Mouse (Mus musculus) natural killer cell, adult 2 months (primary cell): ENCODE results near the gene Ak8.
A peak's percentile ranks its signal among the peaks of the same experiment; 100 is the strongest.

Source experiments
- DNase-seq, 2 experiments: peaks; one replicate each; pipeline ENCODE4 v3.0.0; 2022; ENCODE audit warnings: low spot score in 2 of 2

Gene Ak8

DNA sequence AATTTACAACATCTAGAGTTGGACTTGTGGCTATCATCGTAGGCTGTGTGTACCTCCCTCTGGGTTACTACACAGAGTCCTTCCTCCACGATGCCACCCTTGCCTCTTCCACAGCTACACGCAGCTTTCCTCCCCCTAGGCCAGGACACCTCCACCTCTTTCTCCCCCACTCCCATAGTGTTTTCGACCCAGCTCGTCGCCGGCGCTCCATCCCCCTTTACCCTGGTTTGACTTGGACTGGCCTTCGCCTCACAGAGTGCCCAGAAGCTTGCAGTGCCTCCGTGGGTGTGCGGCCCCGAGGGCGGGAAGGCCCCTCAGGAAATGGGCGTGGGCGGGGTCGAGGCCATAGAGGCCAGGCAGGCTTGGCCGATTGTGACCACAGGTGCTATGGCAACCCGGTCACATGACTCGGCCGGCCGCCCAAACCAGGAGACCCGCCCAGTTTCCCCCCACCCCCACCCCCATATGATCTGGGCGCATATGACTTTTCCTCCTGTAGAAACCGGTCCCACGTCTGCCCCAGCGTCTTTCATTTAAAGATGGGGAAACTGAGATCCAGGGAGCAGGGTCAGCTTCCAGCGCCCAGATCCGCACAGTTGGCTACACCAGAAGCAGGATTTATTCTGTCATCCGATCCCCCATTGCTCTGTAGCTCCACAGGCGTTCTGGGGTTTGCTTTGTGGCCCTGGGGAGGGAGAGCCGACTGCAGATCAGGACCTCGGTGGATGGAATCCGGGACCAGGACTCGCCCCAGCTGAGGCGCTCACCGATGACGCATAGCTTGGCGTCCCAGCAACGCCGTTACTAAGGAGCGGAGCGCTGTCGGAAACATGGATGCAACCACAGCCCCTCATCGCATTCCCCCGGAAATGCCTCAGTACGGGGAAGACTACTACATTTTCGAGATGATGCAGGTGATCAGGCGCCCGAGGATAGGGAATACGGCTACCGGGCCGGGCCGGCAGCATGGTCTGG is at the start of gene Ak8, which contains the start of gene Spaca9:
TSS of gene Ak8 (plus strand) at position 804 of the 975 bp plus-strand sequence.
TSS of gene Spaca9 (minus strand) at position 367 of the 975 bp plus-strand sequence.
- DNase-seq, result peak; percentile 76 to 84

DNA sequence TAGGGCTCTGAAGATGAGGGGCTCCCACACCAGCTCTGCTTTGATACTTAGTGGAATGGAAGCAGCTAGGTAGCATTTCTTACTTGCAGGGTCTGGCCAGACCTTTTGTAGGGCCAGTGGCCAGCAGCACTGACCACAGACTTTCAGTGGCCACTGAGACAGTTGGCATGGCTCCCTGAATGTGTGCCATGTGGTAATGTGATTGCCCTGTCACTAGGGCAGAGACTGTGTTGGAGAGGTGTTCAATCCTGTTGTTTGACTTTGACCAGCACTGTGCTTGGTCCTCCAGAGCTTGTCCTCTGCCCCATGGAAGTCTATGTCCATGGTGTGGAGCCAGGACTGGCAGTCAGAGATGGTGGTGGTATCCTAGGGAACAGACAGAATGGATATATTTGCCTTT is 49.4 kb upstream of the Ak8 start:
- DNase-seq, result no peak

DNA sequence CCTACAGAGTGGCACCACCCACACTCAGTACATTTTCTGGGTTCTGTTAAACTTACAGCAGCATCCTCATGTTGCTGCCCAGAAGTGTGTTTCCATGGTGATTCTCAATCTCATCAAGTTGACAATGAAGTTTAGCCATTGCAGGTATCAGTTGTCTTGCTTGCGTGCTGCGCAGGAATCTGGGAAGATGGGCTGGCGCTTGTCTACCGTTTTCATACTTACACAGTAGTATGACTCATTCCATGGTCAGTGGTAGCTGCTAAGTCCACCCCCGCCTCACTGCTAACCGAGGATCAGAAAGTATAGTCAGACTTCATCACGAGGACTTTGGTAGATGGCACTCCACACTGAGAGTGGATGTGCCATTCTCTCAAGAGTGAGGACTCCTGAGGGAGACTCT is 46.6 kb upstream of the Ak8 start:
- DNase-seq, result no peak

DNA sequence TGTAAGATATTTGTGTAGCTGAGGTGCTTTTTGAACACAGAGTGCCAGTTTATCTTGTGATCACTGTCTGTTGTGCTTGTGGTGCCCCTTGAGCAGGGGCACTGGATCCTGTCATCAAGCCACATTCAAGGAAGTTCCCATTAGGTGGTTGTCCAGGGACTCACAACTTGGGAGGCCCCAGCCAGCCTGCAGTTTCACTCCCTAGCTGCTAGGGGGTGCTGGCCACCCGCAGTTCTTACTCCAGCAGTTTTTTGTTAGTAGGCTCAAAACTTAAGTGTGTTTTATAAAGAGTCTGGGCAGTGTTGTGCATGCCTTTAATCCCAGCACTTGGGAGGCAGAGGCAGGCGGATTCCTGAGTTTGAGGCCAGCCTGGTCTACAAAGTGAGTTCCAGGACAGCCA is 45.7 kb upstream of the Ak8 start:
- peak in 1 of 2 experiments; percentile 30 for DNase-seq

DNA sequence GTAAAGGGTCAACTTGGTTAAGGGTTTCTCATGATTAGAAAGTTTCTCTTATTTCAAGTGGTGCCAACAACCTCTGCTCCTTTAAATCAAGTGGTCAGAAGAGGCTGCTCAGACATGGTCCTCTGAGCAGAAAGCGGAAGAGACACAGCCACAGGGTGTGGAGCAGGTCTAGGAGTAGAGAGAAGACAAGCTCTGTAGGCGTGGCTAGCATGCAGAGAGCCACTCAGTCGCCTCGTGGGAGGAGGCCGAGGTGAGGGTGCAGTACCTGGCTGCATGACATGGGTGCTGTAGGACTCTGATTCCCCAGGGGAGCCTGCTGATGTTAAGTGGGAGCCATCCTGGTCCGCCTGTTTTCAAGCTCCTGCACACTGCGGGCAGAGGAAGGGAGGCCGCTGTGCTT is 43.7 kb upstream of the Ak8 start:
- no peak for DNase-seq

DNA sequence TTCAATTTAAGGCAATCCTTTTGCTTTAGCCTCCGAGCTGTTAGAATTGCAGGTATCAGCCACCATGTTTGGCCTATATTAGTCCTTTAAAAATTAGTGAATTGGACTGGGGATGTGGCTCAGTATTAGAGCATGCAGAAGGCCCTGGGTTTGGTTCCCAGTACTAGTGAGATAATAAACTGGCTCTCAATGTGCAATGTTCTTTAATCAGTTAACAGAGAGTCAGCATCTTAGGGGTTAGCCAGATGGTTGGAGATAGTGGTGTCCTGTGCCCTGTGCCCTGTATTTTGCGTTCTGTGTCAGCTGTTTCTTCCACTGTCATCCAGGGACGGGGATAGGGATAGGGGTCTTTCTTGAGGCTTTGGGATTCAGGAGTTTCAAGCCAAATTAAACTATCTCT is 37.1 kb upstream of the Ak8 start:
- no peak for DNase-seq

DNA sequence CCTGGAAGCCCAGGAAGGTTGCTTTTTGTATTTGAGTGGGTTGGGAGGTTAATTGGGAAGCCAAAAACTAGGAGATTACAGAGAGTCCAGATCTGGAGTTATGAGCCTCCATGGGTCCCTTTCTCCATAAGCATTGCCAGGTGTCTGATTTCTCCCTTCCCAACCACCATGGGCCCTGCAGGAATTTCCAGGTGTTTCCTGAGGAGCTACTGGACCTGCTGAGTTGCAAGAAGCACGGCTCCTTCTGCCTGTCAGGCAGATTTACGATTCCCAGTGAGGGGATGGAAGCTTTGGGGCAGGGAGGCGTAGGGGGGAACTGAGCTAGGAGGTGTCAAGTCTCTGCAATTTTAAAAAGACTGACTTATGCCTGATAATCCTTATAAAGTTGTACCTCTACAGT is 34.1 kb upstream of the Ak8 start:
- no peak for DNase-seq

DNA sequence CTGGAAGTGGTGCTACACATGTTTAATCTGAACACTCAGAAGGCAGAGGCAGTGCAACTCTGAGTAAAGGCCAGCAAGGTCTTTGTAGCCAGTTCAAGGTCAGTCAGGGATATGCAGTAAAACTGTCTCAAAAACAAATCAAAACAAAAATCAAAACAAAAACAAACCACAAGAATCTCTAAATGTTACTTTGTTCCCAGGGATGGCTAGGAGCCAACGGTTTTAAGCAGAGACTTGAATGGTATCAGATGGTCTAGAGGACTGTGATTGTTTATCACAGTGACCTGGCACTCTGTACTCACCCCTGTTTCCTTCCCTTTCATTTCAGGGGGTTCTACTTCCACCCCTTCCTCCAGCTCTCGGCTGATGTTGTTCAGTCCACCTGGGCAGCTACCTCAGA is 28.5 kb upstream of the Ak8 start:
- DNase-seq, result no peak

DNA sequence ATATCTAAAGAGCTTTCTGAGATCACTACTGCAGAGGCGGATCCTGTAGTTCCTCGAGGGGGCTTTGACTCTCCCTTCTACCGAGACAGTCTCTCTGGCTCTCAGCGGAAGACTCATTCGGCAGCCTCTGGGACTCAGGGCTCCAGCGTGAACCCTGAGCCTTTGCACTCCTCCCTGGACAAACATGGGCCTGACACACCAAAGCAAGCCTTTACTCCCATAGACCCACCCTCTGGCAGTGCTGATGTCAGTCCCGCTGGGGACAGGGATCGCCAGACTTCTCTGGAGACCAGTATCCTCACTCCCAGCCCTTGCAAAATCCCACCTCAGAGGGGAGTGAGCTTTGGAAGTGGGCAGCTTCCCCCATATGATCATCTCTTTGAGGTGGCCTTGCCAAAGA is 24.0 kb upstream of the Ak8 start:
- DNase-seq, result no peak

DNA sequence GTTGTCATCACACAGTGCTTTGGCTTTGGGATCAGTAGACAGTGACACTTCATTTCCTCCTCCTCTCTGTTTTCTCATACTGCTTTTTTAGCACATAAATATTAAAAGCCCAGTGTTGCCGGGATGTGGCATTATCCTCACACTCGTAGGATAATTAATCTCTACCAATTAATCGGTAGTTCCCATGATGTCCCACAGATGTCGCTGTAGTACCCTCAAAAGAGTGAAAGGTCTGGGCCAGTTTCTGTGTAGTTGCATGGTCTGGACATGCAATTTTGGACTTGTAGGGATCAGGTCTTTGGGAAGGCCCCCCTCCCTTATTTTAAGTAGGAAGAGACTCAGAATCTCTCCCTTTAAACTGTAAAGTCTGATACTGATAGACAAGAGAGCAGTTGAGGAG is 19.3 kb upstream of the Ak8 start:
- peak; percentile 17 to 33 for DNase-seq

DNA sequence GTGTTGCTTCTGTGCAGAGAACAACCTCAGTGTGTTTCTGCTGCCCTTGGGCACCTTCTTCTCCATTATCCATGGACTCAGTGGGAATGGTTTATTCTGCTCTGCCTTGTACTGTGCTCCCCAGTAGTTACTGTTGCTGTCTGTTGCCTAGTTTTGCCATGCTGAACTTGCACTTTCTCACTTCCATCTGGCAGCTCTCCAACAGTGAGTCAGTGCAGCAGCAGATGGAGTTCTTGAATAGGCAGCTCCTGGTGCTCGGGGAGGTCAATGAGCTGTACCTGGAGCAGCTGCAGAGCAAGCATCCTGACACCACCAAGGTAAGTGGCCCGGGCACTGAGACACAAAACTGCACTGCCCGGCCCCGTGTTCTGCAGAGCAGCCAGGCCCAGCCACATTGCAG is 18.2 kb upstream of the Ak8 start:
- no peak for DNase-seq

DNA sequence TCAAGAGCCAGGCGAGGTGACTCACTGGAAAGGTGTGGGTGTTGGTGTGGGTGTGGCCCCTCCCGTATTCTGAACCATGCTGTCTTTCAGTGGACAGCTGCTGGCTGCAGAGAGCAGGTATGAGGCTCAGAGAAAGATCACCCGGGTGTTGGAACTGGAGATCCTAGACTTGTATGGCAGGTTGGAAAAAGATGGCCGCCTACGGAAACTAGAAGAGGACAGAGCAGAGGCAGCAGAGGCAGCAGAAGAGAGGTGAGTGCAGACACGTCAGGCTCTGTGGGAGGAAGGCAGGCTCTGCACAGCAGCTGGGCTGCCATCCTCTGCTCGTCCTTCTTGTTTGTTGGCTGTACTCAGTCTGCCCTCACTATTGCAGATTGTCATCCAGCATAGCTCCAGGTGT is 14.1 kb upstream of the Ak8 start:
- DNase-seq, result no peak

DNA sequence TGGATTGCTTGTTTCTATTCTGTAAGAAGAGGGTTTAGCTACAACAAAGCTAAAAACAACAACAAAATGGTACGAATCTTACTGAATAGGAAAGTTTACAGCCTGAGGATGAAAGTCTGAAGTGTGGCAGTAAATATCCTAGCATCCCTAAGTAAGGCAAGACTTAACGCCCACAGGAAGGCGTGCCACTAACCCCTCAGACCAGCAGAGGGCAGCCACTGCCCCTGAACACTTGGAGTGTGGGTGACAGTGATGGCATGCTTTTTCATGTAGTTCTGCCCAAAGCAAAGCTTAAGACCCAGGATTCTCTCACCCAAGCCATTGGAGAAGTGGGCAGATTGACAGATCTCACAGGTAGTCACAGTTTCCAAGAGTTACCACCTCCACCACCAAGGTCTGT is 11.5 kb upstream of the Ak8 start:
- DNase-seq, result peak; percentile 23 to 28

DNA sequence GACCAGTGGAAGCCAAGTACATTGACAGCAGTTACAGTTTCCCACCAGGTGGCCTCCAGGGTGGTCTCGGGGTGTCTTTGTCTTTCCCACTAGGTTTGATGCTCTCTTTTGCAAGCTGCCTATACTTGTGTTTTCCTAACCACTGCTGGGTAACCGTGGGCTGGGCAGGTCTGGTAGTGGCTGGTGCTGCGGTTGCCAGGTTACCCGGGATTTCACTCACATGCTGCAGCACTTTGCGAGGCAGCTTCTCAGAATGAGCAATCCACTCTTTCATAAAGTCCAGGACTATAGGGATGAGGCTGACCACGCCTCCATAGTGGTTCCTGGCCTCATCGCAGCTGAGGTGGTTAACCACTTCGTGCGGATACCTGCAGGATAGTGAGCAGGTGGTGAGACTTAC is 7.3 kb upstream of the Ak8 start:
- DNase-seq, result no peak

DNA sequence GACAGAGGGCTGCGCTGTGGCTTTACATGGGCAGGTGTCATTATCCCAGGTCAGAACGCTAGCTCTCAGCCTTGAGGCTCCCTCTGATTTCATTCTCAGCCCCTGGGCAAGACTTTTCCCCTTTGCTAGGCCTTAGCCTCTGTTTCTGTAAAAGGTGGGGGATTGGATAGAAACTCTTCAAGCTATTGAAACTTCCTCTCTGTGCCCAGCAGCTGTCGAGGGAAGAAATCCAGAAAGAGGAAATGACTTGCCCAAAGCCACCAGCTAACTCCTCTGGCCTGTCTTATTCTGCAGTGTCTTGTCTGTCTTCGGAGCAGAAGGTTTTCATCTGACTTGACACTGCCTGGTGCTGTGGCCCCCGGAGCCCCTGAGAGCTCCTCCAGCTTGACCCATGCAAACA is 1.4 kb upstream of the Ak8 start:
- DNase-seq, result peak; percentile 12 to 16

DNA sequence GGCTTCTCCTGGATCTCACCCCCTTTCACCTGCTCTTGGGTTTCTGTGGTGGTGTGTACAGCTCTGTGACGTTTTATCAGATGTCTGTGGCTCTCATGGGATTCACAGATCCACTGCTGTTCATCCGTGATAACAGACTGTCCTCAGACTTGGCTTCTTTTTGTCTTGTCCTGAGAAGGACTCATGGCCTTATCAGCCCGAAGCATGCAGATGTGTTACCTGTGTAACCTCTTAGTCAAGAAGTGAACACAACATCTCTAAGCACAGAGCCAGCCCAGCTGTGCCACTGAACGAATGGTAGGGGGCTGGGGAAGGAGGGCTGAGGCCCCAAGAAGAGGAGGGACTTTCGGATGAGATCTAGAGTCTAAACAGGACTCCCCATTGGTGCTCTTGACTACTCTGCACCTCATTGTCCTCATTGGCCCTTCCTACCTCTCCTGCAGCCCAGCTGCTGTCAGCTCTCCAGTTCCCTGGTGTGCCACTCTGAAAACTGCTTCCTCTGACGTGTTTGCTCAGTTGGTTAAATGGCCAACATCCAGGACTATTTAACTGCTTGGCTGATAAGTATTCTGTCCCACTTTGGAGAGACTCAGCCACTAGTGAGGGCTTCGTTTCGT is 1.8 kb downstream of the Ak8 start:
- no peak for DNase-seq

DNA sequence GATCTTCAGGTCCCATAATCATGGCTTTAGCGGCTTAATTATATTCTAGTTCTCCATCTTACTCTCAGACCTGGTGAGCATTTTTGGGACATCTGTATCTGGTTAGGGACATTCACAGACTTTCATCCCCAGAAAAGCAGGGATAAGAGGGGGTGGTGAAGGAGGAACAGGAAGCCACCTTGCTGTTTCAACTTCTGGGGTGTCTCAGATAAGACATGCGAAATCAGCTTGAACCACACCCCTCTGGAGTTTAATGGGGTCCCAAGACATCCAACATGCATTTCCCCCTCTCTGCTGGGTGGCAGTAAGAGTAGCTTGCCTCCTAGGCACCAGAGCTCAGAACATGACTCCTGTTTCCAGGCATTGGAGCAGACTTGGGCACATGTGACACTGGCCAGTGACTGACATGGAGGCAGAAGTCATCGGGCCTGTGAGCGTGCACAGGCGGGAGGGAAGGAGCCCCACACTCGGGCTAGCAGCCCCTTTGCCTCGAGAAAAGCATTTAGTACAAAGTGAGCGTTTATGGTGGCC is 6.2 kb downstream of the Ak8 start:
- no peak for DNase-seq

DNA sequence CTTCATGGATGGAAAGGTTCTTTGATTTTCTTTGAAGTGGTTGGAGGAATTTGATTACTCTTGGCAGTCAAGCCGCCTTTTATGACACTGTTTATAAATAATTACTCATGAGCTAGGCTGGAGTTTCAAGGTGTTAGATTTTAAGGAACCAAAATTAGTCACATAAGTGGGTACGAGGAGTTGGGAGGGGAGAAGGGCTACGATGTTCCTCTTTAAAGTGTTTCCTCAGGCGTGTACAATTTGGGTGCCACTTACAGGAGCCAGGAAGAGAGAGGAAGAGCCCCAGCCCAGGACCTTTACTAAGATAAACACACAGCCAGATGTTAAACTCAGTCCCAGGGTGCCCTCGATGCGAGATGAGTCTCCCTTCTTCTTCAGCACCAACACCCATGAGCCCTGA is 6.8 kb downstream of the Ak8 start:
- DNase-seq, result no peak

DNA sequence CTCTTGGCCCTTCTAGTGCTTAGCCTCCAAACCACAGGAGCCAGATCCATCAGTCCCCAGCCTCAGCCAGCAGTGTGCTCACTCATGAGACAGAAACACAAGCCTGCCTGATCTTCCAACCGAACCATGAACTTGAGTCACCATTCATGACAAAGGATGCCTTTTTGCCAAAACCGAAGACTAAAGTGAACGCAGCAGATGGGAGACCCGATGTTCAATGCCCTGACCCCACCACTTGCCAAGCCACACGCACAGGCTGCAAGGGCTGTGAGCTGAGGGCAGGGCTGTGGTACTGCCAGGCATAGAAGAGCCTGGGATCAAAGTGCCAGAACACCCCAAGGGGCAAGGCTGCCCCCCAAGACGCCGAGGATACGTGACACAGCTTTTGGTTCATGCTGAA is 13.1 kb downstream of the Ak8 start:
- no peak for DNase-seq

DNA sequence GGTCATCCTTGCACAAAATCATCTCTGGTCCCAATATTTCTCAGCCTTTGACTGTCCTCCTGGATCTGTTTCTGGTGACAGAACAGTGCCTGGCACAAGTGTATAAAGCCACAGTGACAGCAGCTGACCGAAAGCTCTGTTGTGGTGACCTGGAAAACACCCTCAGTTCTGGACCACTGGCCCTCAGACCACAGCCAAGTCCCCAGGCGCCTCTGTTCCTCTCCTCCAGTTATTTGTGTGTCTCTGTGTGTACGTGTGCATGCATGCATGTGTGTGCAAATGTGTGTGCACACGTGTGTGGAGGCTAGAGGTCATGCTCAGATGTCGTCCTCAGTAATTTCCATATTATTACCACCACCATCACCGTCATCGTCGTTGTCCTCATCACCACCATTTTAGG is 22.5 kb downstream of the Ak8 start:
- DNase-seq, result no peak

DNA sequence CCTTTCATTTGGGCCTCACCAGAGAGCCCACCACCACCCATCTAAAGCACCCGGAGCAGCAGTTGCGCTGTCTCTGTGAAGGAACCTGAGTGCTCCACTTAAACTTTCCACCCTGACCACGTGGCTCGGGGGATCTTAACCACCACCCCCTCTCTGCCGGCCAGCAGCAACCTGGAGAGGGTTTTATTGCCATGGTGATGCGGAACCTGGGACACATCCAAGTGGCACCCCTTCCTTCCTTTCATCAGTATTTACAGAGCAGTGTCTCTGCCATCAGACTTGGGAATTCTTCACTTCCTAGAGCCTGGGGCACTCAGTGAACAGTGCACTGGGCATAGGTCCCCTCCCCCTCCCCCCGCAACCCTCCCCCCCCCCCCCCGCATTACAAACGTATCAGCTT is 23.9 kb downstream of the Ak8 start:
- DNase-seq, result no peak

DNA sequence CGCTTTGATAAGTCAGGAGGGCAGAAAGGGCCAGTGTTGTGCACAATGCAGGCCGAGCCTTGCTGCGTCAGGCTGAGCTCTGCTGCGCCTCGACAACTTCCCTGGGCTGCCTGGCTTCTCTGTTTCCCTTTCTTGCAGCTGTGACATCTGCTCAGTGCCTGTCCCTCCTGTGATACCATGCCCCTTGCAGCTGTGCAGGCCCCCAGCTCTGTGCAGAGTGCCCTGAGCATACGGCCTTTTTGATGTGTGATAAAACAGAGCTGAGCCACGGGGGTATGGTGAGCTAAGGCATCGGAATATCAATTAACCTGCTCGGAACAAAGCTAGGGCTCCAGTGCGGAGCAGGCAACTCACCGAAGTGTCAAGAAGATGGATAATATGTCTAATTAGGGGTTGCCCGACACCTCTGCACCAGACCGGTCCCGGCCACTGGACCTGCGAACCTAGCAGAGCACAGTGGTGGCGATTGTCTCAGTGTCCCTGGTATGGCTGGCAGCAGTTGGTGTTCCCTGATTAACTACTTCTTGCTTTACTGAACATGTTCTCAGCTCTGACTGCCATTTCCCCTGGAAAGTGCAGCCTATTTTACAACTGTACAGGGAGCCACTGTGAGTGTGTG is 27.9 kb downstream of the Ak8 start:
- no peak for DNase-seq

DNA sequence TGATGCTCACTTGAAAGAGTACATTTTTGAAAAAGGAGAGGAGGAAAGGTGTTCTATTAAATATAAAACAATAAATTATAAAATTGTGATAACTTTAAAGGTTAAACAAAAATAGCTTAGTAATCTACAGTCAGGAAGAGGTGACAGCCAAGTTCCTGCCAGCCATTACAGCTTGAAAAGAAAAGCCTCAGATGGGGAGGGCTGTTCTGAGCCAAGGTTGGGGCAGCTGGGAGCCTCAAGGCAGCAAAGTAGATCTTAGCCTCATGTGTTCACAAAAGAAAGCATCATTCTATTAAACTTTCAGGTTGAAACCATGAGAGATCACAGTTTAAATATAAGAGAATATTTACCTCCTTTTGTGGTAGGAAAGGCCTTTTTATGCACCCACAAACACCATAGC is 30.7 kb downstream of the Ak8 start:
- no peak for DNase-seq
